Mouse (Mus musculus) E14TG2a.4 (cell line): ENCODE measurements around the gene Rc3h2.

Source experiments
- CTCF ChIP-seq: conservative IDR thresholded peaks from 2 replicates; pipeline ENCODE4 v1.5.1; 2014; ENCODE audit warnings: low read length
- POU5F1 ChIP-seq: IDR thresholded peaks from 2 replicates; pipeline ENCODE4 v1.6.1; 2014; ENCODE audit warnings: low read length, borderline replicate concordance

GRCm38 (mm10) chr2:37451667-37452375 is 29.1 kb upstream of the Rc3h2 start:
- TF ChIP-seq CTCF (no peak), POU5F1 (no peak)
